Mouse (Mus musculus): Measurements from ENCODE around the gene Rbfox2. TPM values are rescaled to one million over a fixed set of nuclear protein-coding genes. Genes with fewer than 3 reads are reported as not detected.

Gene Rbfox2
- polyA plus RNA-seq, 1 experiment from 2014 or later, result 23.2 TPM

DNA sequence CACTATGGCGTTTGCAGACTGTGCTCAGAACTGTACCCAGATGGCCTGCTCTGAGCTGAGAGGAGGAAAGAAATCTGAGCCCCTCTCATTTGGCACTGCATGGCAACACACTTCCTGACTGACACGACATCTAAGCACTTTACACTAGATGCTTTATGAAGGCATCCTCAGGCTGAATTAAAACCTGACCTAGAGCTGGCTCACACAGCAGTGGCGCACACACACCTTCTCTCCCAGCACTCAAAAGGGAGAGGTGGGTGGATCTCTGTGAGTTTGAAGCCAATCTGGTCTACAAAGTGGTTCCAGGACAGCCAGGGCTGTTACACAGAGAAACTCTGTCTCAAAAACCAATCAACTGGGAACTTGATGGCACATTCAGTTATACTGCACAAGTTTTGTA, 207.0 kb downstream of the Rbfox2 start:
- 0 out of 2 replicates have a peak, but pooled peaks cover 2% of the 10 kb centered on the region for H3K4me1 ChIP-seq (replicated peaks; ENCODE audit: control insufficient read depth, insufficient read depth)
- no peak overlapping the region for H3K4me2 ChIP-seq (replicated peaks; ENCODE audit: low read depth)
- WGBS, result 70% methylated on average over 3 of the region's 3 CpGs
- H3K36me3 ChIP-seq (ENCODE audit: control insufficient read depth, insufficient read depth, low read length), result peaks cover 7% of the 10 kb centered on the region
- no peak overlapping the region for H3K27ac ChIP-seq (replicated peaks)
- no peak for DNase-seq (ENCODE audit: low spot score)
- H3K27me3 ChIP-seq (ENCODE audit: control insufficient read depth, insufficient read depth, low read length), result no peaks in the 10 kb centered on the region
- H3K4me3 ChIP-seq (ENCODE audit: low read depth, low read length), result no peak overlapping the region
- H3K9ac ChIP-seq (ENCODE audit: low read length), result no peak overlapping the region
- no peaks in the 10 kb centered on the region for H3K9me3 ChIP-seq (ENCODE audit: control insufficient read depth, low read length)
- no peak for ATAC-seq (ENCODE audit: low FRiP score, low TSS enrichment)
- TF ChIP-seq CTCF (IDR thresholded peaks at IDR 0.05; ENCODE audit: low read depth), result no peak
- TF ChIP-seq EP300 (optimal IDR thresholded peaks at IDR 0.05), result no peak

DNA sequence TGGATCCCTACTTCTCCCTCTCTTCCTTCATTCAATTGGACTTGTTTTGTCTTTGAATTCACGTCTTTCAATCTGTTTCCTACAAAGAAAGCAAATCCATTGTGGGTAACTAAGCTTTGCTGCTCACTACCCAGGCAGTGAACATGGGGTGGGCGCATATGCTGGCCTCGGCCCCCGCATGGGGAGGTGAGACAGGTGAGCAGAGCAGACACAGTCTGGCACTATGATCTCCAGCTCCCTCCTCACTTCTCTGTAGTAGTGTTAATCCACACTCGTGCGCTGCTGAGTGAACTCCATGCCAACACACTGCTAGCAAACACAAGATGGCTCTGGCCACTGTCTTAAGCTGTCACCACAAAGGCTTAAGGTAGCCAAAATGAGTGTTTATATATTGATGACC, 209.4 kb downstream of the Rbfox2 start:
- no peaks in the 10 kb centered on the region for H3K9me3 ChIP-seq (ENCODE audit: control insufficient read depth, low read length)
- no peak overlapping the region for H3K9ac ChIP-seq (ENCODE audit: low read length)

DNA sequence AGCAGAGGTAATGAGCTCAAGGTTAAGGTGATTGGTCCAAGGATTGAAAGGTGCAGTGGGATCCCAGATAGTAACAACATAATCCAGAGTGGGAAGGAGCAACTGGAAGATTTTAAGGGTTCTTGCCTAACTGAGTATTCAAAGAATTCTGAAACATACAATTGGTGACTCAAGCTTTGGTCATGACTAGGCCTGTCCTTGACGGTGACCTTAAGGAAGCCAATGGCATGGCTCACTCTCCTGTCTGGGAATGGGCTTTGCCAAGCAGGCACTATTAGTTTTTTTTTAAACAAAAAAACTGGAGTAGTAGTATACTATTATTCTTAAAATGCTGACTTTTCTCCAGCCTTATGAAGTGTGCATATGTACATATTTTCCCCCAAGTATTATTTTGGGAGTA, 211.6 kb downstream of the Rbfox2 start:
- no peak overlapping the region for H3K27ac ChIP-seq (replicated peaks)
- H3K4me2 ChIP-seq (replicated peaks; ENCODE audit: low read depth), result no peak overlapping the region
- peaks cover 4% of the 10 kb centered on the region for H3K36me3 ChIP-seq (ENCODE audit: control insufficient read depth, insufficient read depth, low read length)
- TF ChIP-seq EP300 (optimal IDR thresholded peaks at IDR 0.05) (no peak), CTCF (IDR thresholded peaks at IDR 0.05; ENCODE audit: low read depth) (no peak)
- WGBS, result 88% methylated on average over 1 of the region's 1 CpGs
- H3K4me3 ChIP-seq (ENCODE audit: low read depth, low read length), result no peak overlapping the region
- no peaks in the 10 kb centered on the region for H3K27me3 ChIP-seq (ENCODE audit: control insufficient read depth, insufficient read depth, low read length)
- DNase-seq (ENCODE audit: low spot score) (no peak), ATAC-seq (ENCODE audit: low FRiP score, low TSS enrichment) (no peak)
- H3K4me1 ChIP-seq (replicated peaks; ENCODE audit: control insufficient read depth, insufficient read depth), result no peaks in the 10 kb centered on the region
- no peak overlapping the region for H3K9ac ChIP-seq (ENCODE audit: low read length)
- no peaks in the 10 kb centered on the region for H3K9me3 ChIP-seq (ENCODE audit: control insufficient read depth, low read length)

More for the DNA sequence above, 209.4 kb downstream of the Rbfox2 start:
- H3K4me3 ChIP-seq (ENCODE audit: low read depth, low read length), result no peak overlapping the region
- H3K4me2 ChIP-seq (replicated peaks; ENCODE audit: low read depth), result no peak overlapping the region
- H3K4me1 ChIP-seq (replicated peaks; ENCODE audit: control insufficient read depth, insufficient read depth), result no peaks in the 10 kb centered on the region
- peaks cover 7% of the 10 kb centered on the region for H3K36me3 ChIP-seq (ENCODE audit: control insufficient read depth, insufficient read depth, low read length)
- H3K27ac ChIP-seq (replicated peaks), result no peak overlapping the region
- TF ChIP-seq CTCF (IDR thresholded peaks at IDR 0.05; ENCODE audit: low read depth) (no peak), EP300 (optimal IDR thresholded peaks at IDR 0.05) (no peak)
- WGBS, result 89% methylated on average over 6 of the region's 6 CpGs
- DNase-seq (ENCODE audit: low spot score) (no peak), ATAC-seq (ENCODE audit: low FRiP score, low TSS enrichment) (no peak)
- H3K27me3 ChIP-seq (ENCODE audit: control insufficient read depth, insufficient read depth, low read length), result no peaks in the 10 kb centered on the region

DNA sequence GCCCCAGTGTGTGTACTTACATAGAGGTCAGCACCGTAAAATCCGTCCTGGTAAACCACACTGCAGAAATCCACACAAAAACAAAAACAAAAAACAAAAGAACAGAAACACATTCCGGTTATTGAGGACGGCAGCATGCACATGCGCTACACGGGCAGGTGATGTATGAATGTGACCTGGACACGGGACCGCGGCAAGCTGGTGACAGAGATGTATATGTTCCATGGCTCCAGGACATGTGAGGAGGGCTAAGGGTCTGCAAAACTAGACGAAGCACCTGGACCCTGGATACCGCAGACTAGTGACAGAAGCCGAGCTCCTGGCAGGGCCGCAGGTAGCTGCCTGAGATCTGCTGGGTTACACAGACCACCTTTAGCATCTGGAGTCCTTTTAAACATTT, 212.4 kb downstream of the Rbfox2 start:
- DNase-seq (ENCODE audit: low spot score) (no peak), ATAC-seq (ENCODE audit: low FRiP score, low TSS enrichment) (no peak)
- Histone ChIP-seq H3K4me3 (ENCODE audit: low read depth, low read length) (no peak overlapping the region), H3K36me3 (ENCODE audit: control insufficient read depth, insufficient read depth, low read length) (peaks cover 4% of the 10 kb centered on the region), H3K9me3 (ENCODE audit: control insufficient read depth, low read length) (no peaks in the 10 kb centered on the region), H3K4me2 (replicated peaks; ENCODE audit: low read depth) (no peak overlapping the region), H3K27ac (replicated peaks) (no peak overlapping the region), H3K27me3 (ENCODE audit: control insufficient read depth, insufficient read depth, low read length) (no peaks in the 10 kb centered on the region), H3K4me1 (replicated peaks; ENCODE audit: control insufficient read depth, insufficient read depth) (no peaks in the 10 kb centered on the region), H3K9ac (ENCODE audit: low read length) (no peak overlapping the region)
- WGBS, result 93% methylated on average over 13 of the region's 13 CpGs
- TF ChIP-seq EP300 (optimal IDR thresholded peaks at IDR 0.05) (no peak), CTCF (IDR thresholded peaks at IDR 0.05; ENCODE audit: low read depth) (no peak)

DNA sequence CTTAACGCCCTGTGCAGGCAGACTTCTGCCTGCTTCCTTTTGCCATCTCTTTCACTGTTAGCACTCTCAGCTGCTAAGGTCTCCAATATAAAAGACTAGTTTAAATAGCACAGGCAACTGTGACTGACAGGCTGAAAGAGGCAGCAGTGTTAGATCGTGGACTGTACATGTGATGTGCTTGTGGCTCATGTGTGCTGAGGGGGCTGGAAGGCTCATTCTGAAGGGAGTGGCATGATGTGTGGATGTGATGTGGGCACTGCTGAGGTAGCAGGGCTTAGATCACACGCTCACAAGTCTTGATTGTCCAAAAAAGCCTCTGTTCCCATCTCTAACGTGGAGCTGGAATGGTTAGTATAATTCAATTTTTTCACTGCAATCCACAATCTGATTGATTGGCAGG, 215.4 kb downstream of the Rbfox2 start:
- Histone ChIP-seq H3K9me3 (ENCODE audit: control insufficient read depth, low read length) (no peaks in the 10 kb centered on the region), H3K4me1 (replicated peaks; ENCODE audit: control insufficient read depth, insufficient read depth) (no peaks in the 10 kb centered on the region), H3K4me2 (replicated peaks; ENCODE audit: low read depth) (no peak overlapping the region), H3K27ac (replicated peaks) (no peak overlapping the region), H3K4me3 (ENCODE audit: low read depth, low read length) (no peak overlapping the region), H3K27me3 (ENCODE audit: control insufficient read depth, insufficient read depth, low read length) (no peaks in the 10 kb centered on the region), H3K36me3 (ENCODE audit: control insufficient read depth, insufficient read depth, low read length) (peaks cover 3% of the 10 kb centered on the region), H3K9ac (ENCODE audit: low read length) (no peak overlapping the region)
- TF ChIP-seq CTCF (IDR thresholded peaks at IDR 0.05; ENCODE audit: low read depth) (no peak), EP300 (optimal IDR thresholded peaks at IDR 0.05) (no peak)
- no peak for ATAC-seq (ENCODE audit: low FRiP score, low TSS enrichment)
- 73% methylated on average over 4 of the region's 4 CpGs for WGBS
- DNase-seq (ENCODE audit: low spot score), result no peak

DNA sequence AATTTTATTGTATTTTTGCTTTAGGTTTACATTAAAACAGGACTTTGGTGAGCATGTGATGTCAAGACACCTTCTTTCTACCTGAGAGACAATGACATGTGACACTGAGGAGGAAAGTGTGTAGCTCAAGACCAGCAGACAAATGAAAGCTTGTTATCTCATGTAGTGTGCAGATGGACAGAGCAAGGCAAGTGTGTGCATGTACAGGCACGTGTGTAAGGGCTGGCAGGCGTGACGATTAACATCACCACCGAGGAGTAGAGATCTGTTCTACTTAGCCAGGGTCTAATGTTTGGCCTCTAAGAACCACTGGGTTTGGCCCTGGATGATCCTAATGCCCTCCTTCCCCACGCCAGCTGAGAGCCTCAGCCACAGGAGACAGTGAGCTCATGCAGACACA, 216.3 kb downstream of the Rbfox2 start:
- Histone ChIP-seq H3K27ac (replicated peaks) (no peak overlapping the region), H3K27me3 (ENCODE audit: control insufficient read depth, insufficient read depth, low read length) (no peaks in the 10 kb centered on the region), H3K4me1 (replicated peaks; ENCODE audit: control insufficient read depth, insufficient read depth) (no peaks in the 10 kb centered on the region), H3K36me3 (ENCODE audit: control insufficient read depth, insufficient read depth, low read length) (peaks cover 3% of the 10 kb centered on the region), H3K9ac (ENCODE audit: low read length) (no peak overlapping the region), H3K4me2 (replicated peaks; ENCODE audit: low read depth) (no peak overlapping the region), H3K9me3 (ENCODE audit: control insufficient read depth, low read length) (no peaks in the 10 kb centered on the region), H3K4me3 (ENCODE audit: low read depth, low read length) (no peak overlapping the region)
- ATAC-seq (ENCODE audit: low FRiP score, low TSS enrichment) (no peak), DNase-seq (ENCODE audit: low spot score) (no peak)
- WGBS, result 64% methylated on average over 5 of the region's 5 CpGs
- TF ChIP-seq EP300 (optimal IDR thresholded peaks at IDR 0.05) (no peak), CTCF (IDR thresholded peaks at IDR 0.05; ENCODE audit: low read depth) (no peak)
